Mouse (Mus musculus) intestine, embryonic 14.5 days (tissue): ENCODE data around the gene Nlrc4. TPM values are rescaled to one million over a fixed set of nuclear protein-coding genes. Genes with fewer than 3 reads are reported as not detected.
A peak's percentile ranks its signal among the peaks of the same experiment; 100 is the strongest.

Experiments
- ATAC-seq: fragments of 200-750 bp; cut with Nextera tagmentation; replicated peaks from 2 replicates; pipeline ENCODE4 v1.8.0; 2017; ENCODE audit warnings: low read depth, moderate number of reproducible peaks, moderate TSS enrichment, moderate library complexity; ENCODE audit not compliant: low FRiP score, low TSS enrichment
- DNase-seq: peaks from one replicate; pipeline ENCODE4 v3.0.0-alpha.2; 2018; ENCODE audit warnings: low spot score
- H3K27ac ChIP-seq: fragments of 300-500 bp; sonication (generic); 2 replicates; pipeline ENCODE4 v1.5.1; 2014; ENCODE audit warnings: low read depth, mild to moderate bottlenecking, control low read depth
- H3K27me3 ChIP-seq: fragments of 300-500 bp; sonication (generic); replicated peaks from 2 replicates; pipeline ENCODE4 v1.6.1; 2014; ENCODE audit warnings: low read length, control low read depth; ENCODE audit not compliant: control insufficient read depth, insufficient read depth
- H3K36me3 ChIP-seq: fragments of 300-500 bp; sonication (generic); 2 replicates; pipeline ENCODE4 v1.6.1; 2014; ENCODE audit warnings: low read length, control low read depth; ENCODE audit not compliant: control insufficient read depth, insufficient read depth
- H3K4me1 ChIP-seq: fragments of 300-500 bp; sonication (generic); replicated peaks from 2 replicates; pipeline ENCODE4 v1.6.1; 2014; ENCODE audit warnings: low read length, control low read depth, mixed read lengths; ENCODE audit not compliant: control insufficient read depth, insufficient read depth
- H3K4me2 ChIP-seq: fragments of 300-500 bp; sonication (generic); 2 replicates; pipeline ENCODE4 v1.6.1; 2014; ENCODE audit warnings: low read length
- H3K4me3 ChIP-seq: fragments of 300-500 bp; sonication (generic); 2 replicates; pipeline ENCODE4 v1.5.1; 2014; ENCODE audit warnings: low read depth, low read length, control low read depth, mixed read lengths
- H3K9ac ChIP-seq: fragments of 300-500 bp; sonication (generic); 2 replicates; pipeline ENCODE4 v1.6.1; 2014; ENCODE audit warnings: mild to moderate bottlenecking, low read length
- H3K9me3 ChIP-seq: fragments of 300-500 bp; sonication (generic); 2 replicates; pipeline ENCODE4 v1.6.1; 2016; ENCODE audit warnings: low read length, control low read depth; ENCODE audit not compliant: control insufficient read depth
- WGBS: fragments of 180-500 bp; shearing (Covaris S2); extraction: QIAGEN DNeasy Blood & Tissue Kit; methylation state at CpG from one replicate; pipeline ENCODE4 v1.1.7; 2014; 5-methylcytosine and 5-hydroxymethylcytosine counted together
- polyA plus RNA-seq: library from polyadenylated mRNA; unstranded; fragments of >200 nt; fragmentation: Nextera tagmentation; extraction: Ambion mirVana; gene quantifications from 2 replicates; pipeline ENCODE4 v1.2.1, GENCODE M21; 2014

The Nlrc4 gene
- polyA plus RNA-seq, 1 experiment from 2014 or later, result 6.3 TPM

DNA sequence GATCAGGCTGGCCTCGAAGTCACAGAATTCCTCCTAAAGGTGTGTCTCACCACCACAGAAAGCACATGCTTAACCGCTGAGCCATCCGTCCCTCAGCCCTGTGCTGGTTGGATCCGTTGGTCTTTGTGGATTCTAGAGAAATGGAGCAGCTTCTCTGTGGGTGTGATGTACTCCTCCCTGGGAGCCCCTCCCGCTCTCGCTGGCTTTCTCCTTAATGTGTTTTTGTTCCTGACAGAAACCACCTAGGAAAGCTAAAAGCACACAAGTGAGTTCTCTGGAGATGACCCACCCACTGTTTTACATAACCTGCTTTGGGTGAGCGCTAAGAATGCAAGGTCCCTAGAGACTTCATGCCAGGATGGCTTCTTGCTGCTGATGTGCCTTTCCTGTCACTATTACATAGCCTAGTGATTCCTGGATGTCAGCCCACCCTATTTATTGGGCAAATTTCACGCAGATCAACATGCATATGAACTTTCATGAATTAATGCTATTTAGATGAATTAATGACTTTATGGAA is 42.0 kb downstream of the Nlrc4 start:
- 91% methylated on average over 8 of the region's 8 CpGs for WGBS
- H3K4me1 ChIP-seq, result no peaks in the 10 kb centered on the region
- no peaks in the 10 kb centered on the region for H3K9me3 ChIP-seq
- no peak overlapping the region for H3K27ac ChIP-seq
- DNase-seq (no peak), ATAC-seq (no peak)
- H3K9ac ChIP-seq, result no peak overlapping the region
- peaks cover 90% of the 10 kb centered on the region for H3K36me3 ChIP-seq
- no peak overlapping the region for H3K4me3 ChIP-seq
- H3K27me3 ChIP-seq, result no peaks in the 10 kb centered on the region
- H3K4me2 ChIP-seq, result no peak overlapping the region

DNA sequence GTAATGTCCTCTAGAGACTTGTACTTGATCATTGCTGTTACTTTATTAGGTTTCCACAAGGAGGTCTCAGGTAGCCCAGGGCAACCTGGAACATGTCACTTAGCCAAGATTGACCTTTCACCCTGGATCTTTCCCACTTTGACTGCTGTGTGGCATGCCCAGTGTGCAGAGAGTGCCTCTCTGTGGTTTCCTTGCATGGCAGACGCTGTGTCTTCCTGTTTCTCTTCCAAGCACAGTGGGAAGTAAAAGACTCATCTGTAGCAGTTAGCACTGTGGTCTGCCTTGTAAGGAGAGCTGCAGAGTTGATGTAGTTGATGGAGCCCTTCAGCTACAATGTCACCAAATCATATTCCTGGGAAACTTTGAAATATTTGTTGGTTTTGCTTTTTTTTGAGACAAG is 44.3 kb downstream of the Nlrc4 start:
- Histone ChIP-seq H3K4me1 (no peaks in the 10 kb centered on the region), H3K9me3 (no peaks in the 10 kb centered on the region), H3K9ac (no peak overlapping the region), H3K4me3 (no peak overlapping the region), H3K4me2 (no peak overlapping the region), H3K27ac (no peak overlapping the region), H3K27me3 (no peaks in the 10 kb centered on the region), H3K36me3 (peaks cover 89% of the 10 kb centered on the region)
- 74% methylated on average over 1 of the region's 1 CpGs for WGBS
- DNase-seq (no peak), ATAC-seq (no peak)

GRCm38 (mm10) chr17:74413324-74413723 is 45.6 kb downstream of the Nlrc4 start:
- H3K27me3 ChIP-seq, result no peaks in the 10 kb centered on the region
- H3K9me3 ChIP-seq, result no peaks in the 10 kb centered on the region
- H3K36me3 ChIP-seq, result peaks cover 83% of the 10 kb centered on the region
- no peaks in the 10 kb centered on the region for H3K4me1 ChIP-seq
- DNase-seq (no peak), ATAC-seq (no peak)
- no peak overlapping the region for H3K9ac ChIP-seq
- H3K27ac ChIP-seq, result no peak overlapping the region
- H3K4me2 ChIP-seq, result no peak overlapping the region
- H3K4me3 ChIP-seq, result no peak overlapping the region
- 91% methylated on average over 8 of the region's 8 CpGs for WGBS

DNA sequence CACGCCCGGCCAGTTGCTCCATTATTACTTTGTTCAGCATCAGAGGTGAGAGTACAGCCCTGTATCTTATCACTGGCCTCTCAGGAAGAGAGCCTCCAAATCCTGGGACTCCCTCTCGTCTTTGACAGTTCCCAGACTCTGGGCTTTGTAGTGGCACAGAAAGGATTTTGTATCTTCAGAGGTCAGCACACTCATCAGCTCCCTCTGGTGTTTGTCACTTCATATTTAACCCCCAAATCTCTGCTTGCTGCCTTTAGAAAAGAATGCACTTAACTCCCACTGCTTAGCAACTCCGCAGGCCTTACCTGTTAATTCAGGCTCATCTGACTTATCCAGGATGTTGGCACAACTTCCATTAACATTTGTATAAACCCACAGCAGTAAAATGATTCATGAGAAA is 49.2 kb downstream of the Nlrc4 start:
- Histone ChIP-seq H3K9ac (no peak overlapping the region), H3K27me3 (no peaks in the 10 kb centered on the region), H3K4me1 (no peaks in the 10 kb centered on the region), H3K4me3 (no peak overlapping the region), H3K27ac (no peak overlapping the region), H3K9me3 (no peaks in the 10 kb centered on the region), H3K4me2 (no peak overlapping the region), H3K36me3 (peaks cover 72% of the 10 kb centered on the region)
- no peak for DNase-seq
- WGBS, result 45% methylated on average over 4 of the region's 4 CpGs
- no peak for ATAC-seq

DNA sequence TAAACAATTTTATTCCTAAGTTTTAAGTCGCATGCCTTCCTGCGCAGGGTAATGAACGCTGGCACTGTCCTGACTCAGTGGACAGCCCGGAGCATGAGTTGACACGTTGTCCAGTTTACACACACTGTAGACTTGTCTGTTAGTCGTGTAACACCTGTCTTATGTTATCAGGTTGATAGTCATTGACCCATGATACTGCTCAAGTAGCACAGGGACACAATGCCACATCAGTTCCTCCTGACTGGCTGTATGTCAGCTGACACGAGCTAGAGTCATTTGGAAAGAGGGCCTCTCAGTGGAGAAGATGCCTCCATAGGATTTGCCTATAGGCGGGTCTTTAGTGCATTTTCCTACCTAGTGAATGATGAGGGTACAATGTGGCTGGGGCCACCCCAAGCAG is 52.5 kb downstream of the Nlrc4 start:
- Histone ChIP-seq H3K4me3 (no peak overlapping the region), H3K9ac (no peak overlapping the region), H3K9me3 (no peaks in the 10 kb centered on the region), H3K4me1 (no peaks in the 10 kb centered on the region), H3K27me3 (no peaks in the 10 kb centered on the region), H3K36me3 (peaks cover 75% of the 10 kb centered on the region), H3K4me2 (no peak overlapping the region), H3K27ac (no peak overlapping the region)
- WGBS, result 91% methylated on average over 8 of the region's 8 CpGs
- DNase-seq (no peak), ATAC-seq (no peak)

GRCm38 (mm10) chr17:74402486-74403222 is 56.3 kb downstream of the Nlrc4 start:
- H3K4me1 ChIP-seq, result no peaks in the 10 kb centered on the region
- peaks cover 57% of the 10 kb centered on the region for H3K36me3 ChIP-seq
- DNase-seq, result no peak
- H3K27ac ChIP-seq, result no peak overlapping the region
- no peak for ATAC-seq
- no peak overlapping the region for H3K4me3 ChIP-seq
- no peak overlapping the region for H3K9ac ChIP-seq
- 92% methylated on average over 12 of the region's 12 CpGs for WGBS
- H3K4me2 ChIP-seq, result no peak overlapping the region
- H3K9me3 ChIP-seq, result no peaks in the 10 kb centered on the region
- H3K27me3 ChIP-seq, result no peaks in the 10 kb centered on the region

DNA sequence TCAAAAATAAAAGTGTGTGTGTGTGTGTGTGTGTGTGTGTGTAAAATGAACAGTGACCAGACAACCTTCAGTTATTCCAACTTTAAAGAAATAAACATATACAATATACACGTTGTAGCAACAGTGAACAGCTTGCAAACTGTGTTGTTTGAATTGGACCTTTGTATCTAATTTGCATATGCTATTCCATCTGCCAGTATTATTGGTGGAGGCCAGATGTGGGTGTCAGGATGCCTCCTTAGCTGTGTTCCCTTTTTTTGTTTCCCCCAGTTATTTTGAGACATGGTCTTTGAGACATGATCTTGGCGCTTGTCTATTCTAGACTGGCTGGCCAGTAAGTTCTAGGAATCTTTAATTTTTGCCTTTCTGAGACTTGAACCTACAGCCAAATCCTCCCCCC is 61.8 kb downstream of the Nlrc4 start:
- H3K4me1 ChIP-seq, result 0 out of 2 replicates have a peak, but pooled peaks cover 3% of the 10 kb centered on the region
- H3K27me3 ChIP-seq, result no peaks in the 10 kb centered on the region
- ATAC-seq, result no peak
- peaks cover 10% of the 10 kb centered on the region; the same call in 1 of the 2 replicates for H3K36me3 ChIP-seq
- DNase-seq, result no peak
- no peak overlapping the region for H3K9ac ChIP-seq
- H3K27ac ChIP-seq, result no peak overlapping the region
- H3K4me3 ChIP-seq, result no peak overlapping the region
- no peaks in the 10 kb centered on the region for H3K9me3 ChIP-seq
- H3K4me2 ChIP-seq, result no peak overlapping the region
- 85% methylated on average over 2 of the region's 2 CpGs for WGBS

DNA sequence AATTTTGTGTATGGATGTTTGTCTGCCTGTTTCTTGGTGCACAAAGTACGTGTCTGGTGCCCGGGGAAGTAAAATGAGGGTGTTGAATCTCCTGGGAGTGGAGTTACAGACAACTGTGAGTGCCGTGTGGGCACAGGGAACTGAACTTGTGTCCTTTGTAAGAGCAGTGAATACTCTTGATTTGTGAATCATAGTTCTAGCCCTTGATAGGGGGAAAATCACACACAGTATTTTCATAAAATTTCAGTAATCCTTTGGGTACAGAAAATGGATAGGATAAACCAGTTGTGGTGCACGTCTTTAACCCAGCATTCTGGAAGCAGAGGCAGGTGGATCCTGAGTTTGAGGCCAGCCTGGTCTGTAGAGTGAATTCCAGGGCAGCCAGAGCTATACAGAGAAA is 62.2 kb downstream of the Nlrc4 start:
- WGBS, result 74% methylated on average over 4 of the region's 4 CpGs
- Histone ChIP-seq H3K27me3 (no peaks in the 10 kb centered on the region), H3K4me3 (peak overlapping the region; percentile 72; the same call in 1 of the 2 replicates), H3K9ac (peak overlapping the region; percentile 3; the same call in 1 of the 2 replicates), H3K9me3 (no peaks in the 10 kb centered on the region), H3K36me3 (0 out of 2 replicates have a peak, but pooled peaks cover 6% of the 10 kb centered on the region), H3K4me1 (0 out of 2 replicates have a peak, but pooled peaks cover 3% of the 10 kb centered on the region), H3K27ac (no peak overlapping the region), H3K4me2 (peak overlapping the region; percentile 54)
- DNase-seq, result no peak
- ATAC-seq, result no peak
